Mouse (Mus musculus) ES-Bruce4 (cell line): ENCODE measurements around the gene Lyrm4.

Experiments used
- CTCF ChIP-seq: IDR thresholded peaks from one replicate; pipeline ENCODE4 v1.8.1; 2011; ENCODE audit warnings: low read depth, low read length
- POLR2A ChIP-seq: IDR thresholded peaks from one replicate; pipeline ENCODE4 v1.8.1; 2011; ENCODE audit warnings: low read length; ENCODE audit not compliant: insufficient read depth

- TF ChIP-seq POLR2A (no peak), CTCF (no peak)
Observed at GRCm38 (mm10) chr13:36116520-36117142, 695 bp downstream of the Lyrm4 start.
